Mouse (Mus musculus): ENCODE measurements at regions not wholly inside any gene's neighbourhood (a gene's known extent, or its start where the extent isn't known, plus 50 kb on each side); places are given as distances from the start of the nearest gene placed in this dataset.

DNA sequence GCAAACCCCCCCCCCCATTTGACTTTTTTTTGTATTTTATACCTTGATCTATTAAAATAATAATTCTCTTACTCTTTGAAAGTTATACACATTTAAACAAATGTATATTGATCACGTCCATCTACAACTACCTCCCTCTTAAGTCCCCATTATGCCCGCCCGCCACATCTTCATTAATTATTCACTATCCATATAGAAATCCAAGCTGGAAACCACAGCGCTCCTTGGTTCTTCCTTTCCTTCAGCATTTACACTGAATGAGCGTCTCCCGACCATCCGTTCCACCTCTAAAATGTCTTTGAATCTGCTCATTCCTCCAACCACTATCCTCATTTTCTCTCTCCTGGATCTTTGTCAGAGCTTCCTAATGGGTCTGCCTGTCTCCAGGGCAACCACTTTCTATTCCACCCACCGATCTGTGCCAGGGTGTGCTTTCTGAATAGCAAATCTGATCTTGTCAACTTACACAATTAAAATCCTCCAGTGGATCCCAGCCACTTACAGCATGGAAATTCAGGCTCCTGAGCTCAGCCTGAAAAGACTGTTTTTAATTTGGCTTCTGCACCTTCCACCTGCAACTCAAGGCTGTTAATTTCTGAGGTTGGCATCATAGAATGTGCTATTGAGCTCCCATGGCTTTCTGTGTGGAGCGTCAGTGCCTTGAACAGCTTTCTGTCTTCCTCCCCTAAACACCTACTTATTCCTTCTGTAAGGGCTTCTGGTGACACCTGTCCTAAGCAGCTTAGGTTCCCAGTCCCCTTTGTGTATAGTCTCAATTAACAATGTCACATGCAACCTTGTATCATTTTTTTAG is 265.5 kb downstream of the Spry2 start:
- DNase-seq (ENCODE audit: low read depth) = no peak

DNA sequence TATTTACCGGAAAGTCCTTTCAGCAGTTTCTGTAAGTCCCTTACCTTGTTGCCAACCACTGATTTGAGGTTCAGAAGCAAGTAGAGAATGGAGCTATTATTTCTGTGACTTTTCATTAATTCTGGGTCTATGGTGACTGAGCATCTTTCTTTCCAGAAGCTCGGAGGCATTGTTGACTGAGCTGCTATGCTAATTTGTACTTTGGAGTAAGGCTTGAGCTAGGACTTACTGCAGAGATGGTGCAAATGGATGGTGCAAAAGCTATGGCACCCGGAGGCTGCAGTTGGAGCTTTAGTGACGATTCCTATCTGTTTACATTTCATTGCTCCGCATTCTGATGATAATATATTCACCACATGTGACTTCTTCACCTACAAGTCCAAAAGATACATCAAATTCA is 266.2 kb downstream of the Spry2 start:
- no peak for DNase-seq (ENCODE audit: low read depth)

DNA sequence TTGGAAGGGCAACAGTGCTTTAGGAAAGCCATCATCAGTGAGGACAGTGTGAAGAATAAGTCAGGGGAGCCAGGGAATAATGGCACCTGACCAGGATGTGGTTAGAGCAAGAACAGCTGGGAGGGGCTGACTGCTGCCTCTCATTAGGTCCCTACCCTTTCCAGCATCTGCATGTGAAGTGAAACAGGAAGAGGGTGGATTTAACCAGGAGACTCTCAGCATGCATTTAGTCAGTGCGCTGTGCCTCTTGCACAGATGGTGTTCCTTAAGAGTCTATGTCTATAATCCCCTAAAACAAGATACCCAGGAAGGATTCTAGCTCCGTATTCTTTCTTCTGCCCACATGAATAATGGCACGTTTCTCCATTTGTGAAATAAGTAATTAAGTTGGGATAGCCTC is 267.9 kb downstream of the Spry2 start:
- DNase-seq (ENCODE audit: low read depth) = no peak

DNA sequence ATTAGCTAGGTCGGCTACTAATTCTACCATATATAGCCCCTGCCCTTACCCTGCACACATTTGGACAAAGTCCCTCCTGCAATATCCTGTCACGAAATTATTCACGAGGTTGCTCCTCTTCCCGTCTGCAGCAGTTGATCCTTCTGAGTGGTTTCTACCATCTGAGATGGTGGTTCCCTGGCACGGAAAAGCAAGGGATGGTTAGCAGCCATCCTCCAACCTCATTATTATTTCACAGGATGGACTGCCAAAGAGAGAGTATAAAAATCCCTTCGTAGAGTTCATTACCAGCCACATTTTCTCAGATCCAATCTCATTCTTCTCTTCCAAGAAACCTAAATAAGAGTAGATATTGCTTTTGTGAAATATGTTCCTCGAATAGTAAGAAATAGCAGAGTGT is 272.2 kb downstream of the Spry2 start:
- no peak for DNase-seq (ENCODE audit: low read depth)

DNA sequence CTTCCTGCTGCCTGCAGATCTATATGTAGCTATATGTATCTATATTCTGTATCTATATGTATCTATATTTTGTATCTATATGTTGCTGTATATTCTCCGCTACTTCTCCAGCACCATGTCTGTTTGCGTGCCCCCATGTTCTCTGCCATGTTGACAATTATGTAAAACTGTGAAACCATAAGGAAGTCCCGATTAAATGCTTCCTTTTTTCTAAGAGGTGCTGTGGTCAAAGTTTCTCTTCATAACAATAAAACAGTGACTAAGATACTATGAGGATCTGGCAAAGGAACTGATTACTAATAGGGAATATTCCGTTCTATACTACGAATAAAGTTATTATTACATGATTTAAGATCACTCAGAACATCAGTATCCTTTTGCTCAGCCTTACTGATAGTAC is 274.5 kb downstream of the Spry2 start:
- DNase-seq (ENCODE audit: low read depth) = no peak

DNA sequence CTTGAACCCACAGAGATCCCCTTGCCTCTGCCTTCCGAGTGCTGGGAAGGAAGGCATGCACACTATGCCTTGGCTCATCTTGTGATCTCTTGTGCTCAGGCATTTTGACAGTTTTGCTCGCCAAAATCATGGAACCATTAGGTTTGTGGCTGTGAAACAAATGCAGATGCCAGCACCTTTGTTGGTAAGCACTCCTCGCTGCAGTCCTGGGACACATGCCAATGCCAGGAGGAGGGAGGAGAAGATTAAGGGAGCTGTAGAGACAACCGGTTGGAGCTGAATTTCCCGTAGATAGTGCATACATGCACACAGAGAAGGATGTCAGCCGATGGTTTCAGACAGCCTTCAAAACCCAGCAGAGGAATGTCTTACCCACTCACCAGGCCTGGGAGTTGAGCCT is 275.5 kb downstream of the Spry2 start:
- peak; percentile 50 for DNase-seq (ENCODE audit: low read depth)

DNA sequence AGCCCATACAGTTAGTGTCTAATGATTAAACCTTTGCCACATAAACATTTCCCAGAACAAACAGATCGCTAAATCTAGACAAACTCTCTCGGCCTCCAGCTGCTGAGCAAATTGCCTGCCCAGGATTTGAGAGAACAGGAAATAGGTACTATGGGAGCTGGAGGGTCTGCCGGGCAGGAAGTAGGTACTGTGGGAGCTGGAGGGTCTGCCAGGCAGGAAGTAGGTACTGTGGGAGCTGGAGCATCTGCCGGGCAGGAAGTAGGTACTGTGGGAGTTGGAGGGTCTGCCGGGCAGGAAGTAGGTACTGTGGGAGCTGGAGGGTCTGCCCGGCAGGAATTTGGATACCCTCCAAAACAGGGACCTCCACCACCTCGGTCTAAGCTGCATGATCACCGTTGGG is 277.2 kb downstream of the Spry2 start:
- no peak for DNase-seq (ENCODE audit: low read depth)

DNA sequence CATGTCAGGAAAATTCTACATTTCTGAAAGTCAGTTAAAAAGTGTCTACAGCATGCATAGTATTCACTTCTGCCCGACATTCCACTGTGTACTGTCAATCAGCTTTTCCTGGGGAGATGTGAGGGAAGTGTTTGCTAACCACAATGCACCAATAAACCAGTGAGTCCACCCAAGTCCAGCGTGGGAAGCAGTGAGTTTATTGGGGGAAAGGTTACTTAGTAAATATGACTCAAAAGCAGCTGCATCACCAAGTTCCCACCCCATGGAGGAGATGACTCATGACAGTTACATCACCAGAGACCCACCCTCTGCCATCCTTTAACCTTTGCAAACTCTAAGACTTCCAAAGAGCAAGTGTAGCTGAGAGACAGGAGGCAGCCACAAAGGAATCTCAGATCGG is 280.9 kb downstream of the Spry2 start:
- no peak for DNase-seq (ENCODE audit: low read depth)

DNA sequence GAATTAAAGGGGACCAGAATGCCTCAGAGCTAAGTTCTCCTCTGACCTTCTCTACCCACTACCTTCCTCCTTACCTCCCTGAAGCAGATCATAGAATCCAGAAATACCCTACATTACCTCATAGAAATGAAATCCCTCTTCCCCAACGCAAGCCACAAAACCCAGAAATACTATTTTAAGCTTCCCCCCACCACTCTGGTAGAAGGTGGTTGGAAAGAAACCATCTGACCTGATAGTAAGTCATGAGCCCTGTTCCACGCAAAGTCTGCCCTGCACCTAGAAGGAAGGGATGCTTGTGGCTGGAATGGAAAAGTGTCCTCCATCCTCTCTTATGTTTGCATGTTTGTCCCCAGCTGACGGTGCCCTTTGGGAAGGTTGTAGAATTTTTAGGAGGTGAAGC is 283.8 kb downstream of the Spry2 start:
- DNase-seq (ENCODE audit: low read depth) = no peak

DNA sequence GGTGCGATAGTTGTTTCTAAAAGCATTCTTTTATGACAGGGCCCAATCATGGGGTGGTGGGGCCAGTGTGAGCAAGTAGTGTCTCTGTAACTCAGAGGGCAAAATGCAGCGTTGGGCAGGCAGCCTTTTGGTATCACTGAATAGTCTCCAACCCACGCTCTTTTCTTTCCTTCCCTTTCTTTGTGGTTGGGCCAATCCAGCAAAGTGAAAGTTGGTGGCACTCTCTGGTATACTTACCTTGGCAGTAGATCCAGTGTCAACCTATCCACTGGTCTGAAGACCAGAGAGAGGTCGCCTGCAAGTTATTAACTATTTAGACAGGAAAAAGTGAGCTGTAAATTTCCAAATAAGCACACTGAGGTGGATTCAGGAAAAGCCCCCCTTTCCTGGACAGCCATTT is 287.8 kb downstream of the Spry2 start:
- no peak for DNase-seq (ENCODE audit: low read depth)

DNA sequence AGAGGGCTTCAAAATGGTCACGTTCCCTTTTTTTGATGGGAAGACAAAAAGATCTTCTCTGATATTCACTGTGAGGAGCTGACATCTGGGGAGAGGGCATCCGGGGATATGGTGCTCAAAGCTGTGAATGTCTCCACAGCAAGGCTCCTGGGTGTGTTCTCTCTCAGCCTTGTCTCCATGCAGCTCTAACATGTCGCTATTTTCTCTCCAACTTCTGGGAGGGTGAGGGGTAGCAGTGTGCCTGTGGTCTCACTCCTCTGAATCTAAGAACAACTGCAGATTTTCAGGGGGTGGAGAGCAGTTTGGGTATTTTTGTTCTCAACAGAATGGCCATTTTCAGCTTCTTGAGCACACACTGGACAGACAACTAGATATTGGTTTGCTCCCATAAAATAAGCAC is 290.1 kb downstream of the Spry2 start:
- no peak for DNase-seq (ENCODE audit: low read depth)

DNA sequence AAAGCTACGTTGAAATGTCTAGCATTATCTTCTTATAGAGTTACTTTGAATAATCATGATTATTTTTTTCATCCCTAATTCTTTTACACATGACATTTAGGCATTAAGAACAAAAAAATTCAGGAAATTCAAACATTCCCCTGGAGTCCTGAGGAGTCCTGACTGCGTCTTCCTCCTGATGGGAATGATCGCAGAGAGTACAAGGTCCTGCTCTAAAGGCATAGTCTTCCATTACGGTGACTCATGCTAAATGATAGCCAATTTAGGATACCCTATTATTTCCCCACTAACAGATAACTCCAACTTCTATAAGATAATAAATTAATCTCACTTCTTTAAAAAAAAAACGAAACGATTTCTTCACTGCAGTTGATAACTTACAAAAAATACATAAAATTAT is 292.2 kb downstream of the Spry2 start:
- no peak for DNase-seq (ENCODE audit: low read depth)

DNA sequence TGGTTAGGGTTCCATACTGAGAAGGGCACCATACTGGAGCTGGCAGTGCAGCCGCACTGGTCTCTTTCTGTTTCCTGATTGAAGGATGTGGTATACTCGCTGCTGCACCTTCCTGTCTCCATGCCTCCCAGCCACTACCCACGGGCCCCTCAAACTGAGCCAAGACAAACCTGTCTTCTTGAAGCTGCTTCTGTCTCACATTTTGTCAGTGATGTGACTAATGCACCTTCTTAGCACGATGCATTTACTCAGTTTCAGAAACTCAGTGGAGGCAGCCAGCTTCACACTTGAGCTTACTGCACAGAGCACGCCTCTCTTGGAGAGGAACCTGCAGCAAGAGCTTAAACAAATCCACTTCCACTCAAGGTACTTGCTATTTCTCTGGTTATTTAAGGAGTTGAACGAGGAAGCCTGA is 293.6 kb downstream of the Spry2 start:
- no peak for DNase-seq (ENCODE audit: low read depth)

DNA sequence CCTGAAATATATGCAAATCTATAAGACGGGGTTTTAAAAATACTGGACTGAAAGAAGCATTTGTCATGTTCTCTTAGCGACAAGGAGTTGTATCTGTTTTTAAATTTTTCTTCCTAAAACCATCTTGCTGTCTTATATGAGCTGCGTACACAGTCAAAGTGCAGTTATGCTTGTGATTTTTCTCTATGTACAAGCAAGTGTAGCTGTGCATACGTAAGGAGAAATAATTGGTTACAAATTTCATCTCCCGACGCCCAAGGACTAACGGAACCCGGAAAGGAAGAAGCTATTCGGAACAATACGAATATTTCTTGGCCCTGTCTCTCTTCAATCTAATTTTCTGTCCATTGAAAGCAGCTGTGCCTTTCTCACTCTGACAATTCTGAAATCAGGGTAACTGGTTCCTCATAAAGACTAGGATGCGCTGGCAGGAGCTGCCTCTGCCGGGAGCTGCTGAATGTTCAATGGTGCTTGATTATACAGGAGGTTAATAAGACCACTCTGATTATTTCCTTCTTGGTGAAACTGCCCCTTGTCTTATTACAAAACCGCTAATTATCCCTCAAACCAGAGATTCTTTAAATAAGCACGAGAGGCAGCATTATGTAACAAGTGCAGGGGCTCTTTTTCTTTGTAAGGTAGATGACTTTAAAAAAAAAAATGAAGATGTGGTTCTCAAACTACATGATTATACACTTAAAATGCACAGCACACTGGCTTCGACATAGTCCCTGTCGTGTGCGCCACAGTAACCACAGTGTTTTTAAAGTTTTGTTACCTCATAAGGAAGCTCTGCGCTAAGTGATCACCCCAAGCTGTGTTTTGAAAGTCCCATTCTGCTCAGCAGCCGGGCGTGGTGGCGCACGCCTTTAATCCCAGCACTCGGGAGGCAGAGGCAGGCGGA is 296.8 kb downstream of the Spry2 start:
- DNase-seq (ENCODE audit: low read depth) = no peak

DNA sequence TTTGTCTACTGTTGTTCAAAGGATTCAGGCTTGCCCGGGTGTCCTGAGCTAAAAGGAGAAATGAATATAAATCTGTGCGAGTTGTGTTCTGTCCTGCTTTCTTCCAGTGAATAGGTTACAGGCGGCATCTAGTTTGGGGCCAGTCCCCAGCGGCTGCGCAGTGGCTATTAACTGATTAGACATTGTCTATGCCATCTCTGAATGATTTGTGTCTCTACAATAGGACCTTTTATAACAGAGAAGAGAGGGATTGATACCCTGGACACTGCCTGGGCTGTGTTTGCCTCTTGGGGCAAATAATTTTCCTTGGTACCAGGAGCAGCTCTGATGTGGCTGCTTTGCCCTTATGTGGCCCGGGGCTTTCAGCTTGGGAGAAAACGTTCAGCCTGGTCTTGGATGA is 306.9 kb downstream of the Spry2 start:
- no peak for DNase-seq (ENCODE audit: low read depth)

DNA sequence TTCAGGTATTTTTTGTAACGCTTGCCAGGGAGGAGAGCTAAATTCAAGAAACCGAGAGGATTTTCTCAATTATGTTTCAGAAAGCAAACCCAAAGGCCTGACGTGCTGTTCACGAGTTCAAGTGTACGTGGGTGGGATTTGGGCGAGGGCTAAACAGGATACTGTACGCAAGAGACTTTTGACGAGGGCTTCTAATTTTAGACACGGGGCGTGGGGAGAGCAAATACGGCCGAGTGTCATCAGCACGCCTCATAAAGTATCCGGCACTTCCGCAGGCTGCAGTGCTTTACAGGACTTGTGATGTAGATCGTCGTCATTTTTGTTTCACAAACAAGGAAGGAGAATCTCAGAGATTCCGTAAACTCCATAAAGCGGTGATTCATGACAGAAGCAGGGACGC is 307.4 kb downstream of the Spry2 start:
- no peak for DNase-seq (ENCODE audit: low read depth)

DNA sequence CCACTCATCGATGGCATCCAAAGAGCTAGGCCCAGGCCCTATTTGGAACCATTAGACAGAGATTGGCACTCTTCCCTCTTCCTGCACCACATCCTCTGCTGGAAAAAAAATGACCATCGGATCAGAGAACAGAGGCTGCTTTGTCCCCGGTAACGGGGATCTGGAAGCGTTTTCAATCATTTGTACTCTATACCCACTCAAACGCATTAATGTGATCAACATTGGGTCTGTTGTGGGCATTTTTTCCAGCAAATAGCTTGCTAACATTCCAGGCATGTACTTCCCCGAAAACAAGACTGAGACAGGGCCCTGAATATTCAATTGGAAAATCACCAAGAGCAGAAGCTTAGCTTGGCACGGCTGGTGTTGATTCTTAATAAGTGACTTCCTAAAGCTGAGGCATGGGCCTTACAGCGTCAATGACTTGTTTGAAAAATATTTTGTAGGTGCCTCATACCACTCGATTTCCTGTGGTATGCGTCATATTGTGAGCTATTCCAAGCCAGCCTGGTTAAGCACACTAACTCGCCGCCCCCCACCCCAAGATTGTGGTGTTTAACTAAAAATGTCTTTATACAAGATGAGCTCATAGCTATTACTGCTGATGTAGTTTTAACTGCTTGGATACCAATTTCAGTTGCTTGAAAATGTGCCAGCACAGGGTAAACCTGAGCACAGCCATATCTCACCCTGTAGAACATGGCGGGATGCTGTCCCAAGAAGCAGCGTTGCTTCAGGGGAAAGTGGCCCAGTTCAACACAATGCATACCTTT is 308.0 kb downstream of the Spry2 start:
- DNase-seq (ENCODE audit: low read depth) = no peak

DNA sequence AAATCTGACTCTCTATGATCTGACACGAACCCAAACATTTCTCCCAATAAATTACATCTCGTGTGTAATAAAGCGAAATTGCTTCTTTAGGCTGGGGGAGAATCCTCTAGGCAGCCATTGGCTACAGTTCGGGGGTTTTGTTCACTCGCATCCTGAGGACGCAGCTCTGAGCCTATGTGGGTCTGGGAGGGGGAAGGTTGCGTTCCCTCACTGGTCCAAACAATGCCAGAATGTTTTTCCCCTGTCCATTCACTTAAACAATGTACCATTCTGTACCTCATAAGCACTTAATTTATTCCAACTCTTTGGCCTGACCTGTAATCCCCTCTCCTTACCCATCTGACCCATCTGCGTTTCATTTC is 308.6 kb downstream of the Spry2 start:
- no peak for DNase-seq (ENCODE audit: low read depth)

DNA sequence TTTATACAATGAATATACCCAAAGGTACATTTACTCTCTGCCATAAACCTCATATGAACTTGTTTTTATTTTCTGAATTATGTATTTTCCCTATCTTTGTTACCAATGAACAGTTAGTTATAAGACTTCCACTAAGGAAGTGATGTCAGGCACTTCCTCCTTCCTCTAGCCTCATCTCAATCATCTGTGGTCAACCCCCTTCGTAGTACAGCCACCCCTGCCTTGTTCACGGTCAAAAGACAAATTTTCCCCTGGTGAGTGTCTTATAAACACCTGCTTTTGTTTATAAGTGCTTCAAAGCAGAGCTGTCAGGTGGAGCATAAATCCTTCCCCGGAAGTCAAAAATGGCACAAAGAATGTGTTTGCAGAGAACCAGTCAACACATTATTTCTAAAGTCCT is 312.0 kb downstream of the Spry2 start:
- DNase-seq (ENCODE audit: low read depth) = no peak

DNA sequence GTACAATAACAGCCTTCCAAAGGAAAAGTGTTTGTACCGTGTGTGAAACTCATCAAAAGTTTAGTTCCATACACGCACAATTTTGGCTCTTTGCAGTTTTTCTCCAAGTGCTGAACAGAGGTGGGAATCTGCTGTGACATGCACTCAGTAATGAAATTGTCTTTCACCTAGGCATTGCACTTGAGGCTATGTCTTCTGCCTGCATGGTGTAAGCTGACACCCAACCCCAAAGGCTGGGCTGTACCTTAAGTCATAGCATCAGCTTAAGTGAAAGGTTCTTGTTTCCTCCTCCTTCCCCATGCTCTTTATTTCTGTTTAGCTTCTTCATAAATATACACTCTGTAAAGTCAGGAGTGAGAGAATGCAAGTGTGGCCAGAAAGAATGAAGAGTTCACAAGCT is 313.1 kb downstream of the Spry2 start:
- DNase-seq (ENCODE audit: low read depth) = no peak

DNA sequence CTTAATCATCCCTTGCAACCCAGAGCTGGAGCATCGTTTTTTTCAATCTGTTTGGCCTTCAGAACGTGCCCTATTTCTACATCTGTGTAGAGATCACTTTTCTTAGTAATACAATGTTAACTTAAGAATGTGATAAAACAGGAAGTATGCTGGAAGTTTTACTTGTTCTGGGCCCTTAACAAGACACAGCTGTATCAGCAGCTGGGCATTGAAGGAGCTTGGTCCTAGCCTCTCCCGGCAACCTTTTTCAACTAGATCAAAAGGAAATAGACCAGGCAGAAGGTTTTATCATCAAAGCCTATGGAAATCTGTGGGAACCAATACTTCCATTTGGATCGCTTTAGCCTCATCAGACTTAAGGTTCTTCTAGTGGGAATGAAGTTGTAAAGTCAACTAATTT is 317.9 kb downstream of the Ndfip2 start:
- DNase-seq (ENCODE audit: low read depth) = no peak

DNA sequence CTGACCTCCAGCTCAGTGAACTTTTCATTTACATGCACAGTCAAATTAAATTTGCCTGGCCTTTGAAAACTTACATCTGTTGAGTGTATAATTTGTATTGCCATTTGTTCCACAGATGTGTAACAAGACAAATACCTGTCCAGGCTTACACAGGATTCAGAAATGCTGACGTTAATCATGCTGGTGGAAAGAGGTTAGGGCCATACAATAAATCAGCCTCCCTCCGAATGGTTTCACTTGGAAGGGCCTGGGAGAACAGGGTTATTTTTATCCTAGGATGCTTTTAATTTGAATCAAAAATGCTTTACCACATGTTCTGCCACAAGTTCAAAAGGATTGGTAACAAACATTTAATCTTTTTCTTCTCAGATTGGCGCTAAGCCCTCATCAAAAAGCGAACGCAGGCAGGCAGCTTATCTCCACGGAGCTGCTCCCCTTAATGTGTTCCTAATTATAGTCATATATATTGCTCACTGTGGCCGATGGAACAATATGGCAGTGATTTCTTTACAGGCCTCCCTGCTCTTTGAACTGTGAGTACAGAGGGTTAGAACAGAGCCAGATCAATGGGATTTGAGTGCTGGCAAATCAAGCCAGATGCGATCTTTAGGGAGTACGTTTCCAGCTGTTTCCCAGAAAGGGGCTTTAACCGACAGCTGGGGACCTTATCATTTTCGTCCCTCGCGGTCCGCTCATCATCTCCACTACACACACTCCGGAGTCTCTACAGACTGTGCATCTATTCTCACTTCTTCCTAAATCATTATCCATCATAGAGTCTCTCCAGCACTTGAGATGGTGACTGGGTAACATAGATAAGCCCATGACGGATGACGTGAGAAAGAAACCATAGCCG is 313.9 kb downstream of the Ndfip2 start:
- DNase-seq (ENCODE audit: low read depth) = no peak
